Mouse (Mus musculus) liver, postnatal 0 days (tissue): Measurements from ENCODE around the gene Dgkb.

Experiments
- CTCF ChIP-seq: sonication (generic); IDR thresholded peaks from 2 replicates; pipeline ENCODE4 v1.5.1; 2016; ENCODE audit warnings: antibody characterized with exemption, low read depth
- EP300 ChIP-seq: IDR thresholded peaks from 2 replicates; pipeline ENCODE4 v1.6.1; 2016; ENCODE audit warnings: antibody characterized with exemption, low read depth, mild to moderate bottlenecking

- TF ChIP-seq CTCF (no peak), EP300 (no peak)
These were observed 782.8 kb downstream of the Dgkb start for GRCm38 (mm10) chr12:38600165-38600845.
